ENCODE assay signal across 8 mouse cellular contexts in genomic region chr5:120619201-120619600, GRCm38 (mm10). TPM values are rescaled to one million over a fixed set of nuclear protein-coding genes. Genes with fewer than 3 reads are reported as not detected.
DNase-seq lines count a peak whose midpoint lies in the region; ATAC-seq and TF ChIP-seq lines count a peak whose summit lies in the region.

No protein-coding gene starts in this region.

- intact Hi-C loops in heart, postnatal 25 days (cut with DNase I) = loop anchor here (1.0 kb wide), 1 partner anchor 127 kb away; no protein-coding TSS in a partner anchor

- WGBS in intestine, embryonic 14.5 days = 20% methylated on average over 5 of the region's 5 CpGs
- WGBS in intestine, embryonic 15.5 days = 21% methylated on average over 5 of the region's 5 CpGs
- 22% methylated on average over 5 of the region's 5 CpGs for WGBS in limb, embryonic 14.5 days
- 19% methylated on average over 5 of the region's 5 CpGs for WGBS in spleen, adult 2 months

- TF ChIP-seq POLR2A in limb, embryonic 14.5 days (IDR thresholded peaks at IDR 0.05; ENCODE audit: borderline replicate concordance, extremely low read depth, insufficient read depth, insufficient read length) = no peak
- TF ChIP-seq POLR2A in spleen, adult 2 months (IDR thresholded peaks at IDR 0.05; ENCODE audit: low read depth, low read length) = no peak

- H3K4me3 ChIP-seq in intestine, embryonic 14.5 days (ENCODE audit: low read depth, low read length) = no peak overlapping the region
- no peak overlapping the region for H3K4me3 ChIP-seq in intestine, embryonic 15.5 days (replicated peaks)
- no peak overlapping the region for H3K4me3 ChIP-seq in G1E (ENCODE audit: low read depth, low read length)
- no peak overlapping the region for H3K4me3 ChIP-seq in limb, embryonic 14.5 days (replicated peaks; ENCODE audit: low read length)
- no peak overlapping the region for H3K4me3 ChIP-seq in spleen, adult 2 months (ENCODE audit: extremely low read depth, insufficient read depth, insufficient read length)

- no peak overlapping the region for H3K9ac ChIP-seq in intestine, embryonic 14.5 days (ENCODE audit: low read length)
- H3K9ac ChIP-seq in intestine, embryonic 15.5 days = no peak overlapping the region
- no peak overlapping the region for H3K9ac ChIP-seq in limb, embryonic 14.5 days (ENCODE audit: low read depth, low read length, severe bottlenecking)

- 0 out of 2 replicates have a peak, but pooled peaks cover 8% of the 10 kb centered on the region for H3K9me3 ChIP-seq in intestine, embryonic 14.5 days (ENCODE audit: control insufficient read depth, low read length)
- no peaks in the 10 kb centered on the region for H3K9me3 ChIP-seq in intestine, embryonic 15.5 days
- H3K9me3 ChIP-seq in G1E (replicated peaks) = peaks cover 5% of the 10 kb centered on the region
- peaks cover 3% of the 10 kb centered on the region; the same call in 1 of the 2 replicates for H3K9me3 ChIP-seq in limb, embryonic 14.5 days (ENCODE audit: control insufficient read depth, low read length)

- peak; percentile 97 for TF ChIP-seq CTCF in G1E (IDR thresholded peaks at IDR 0.05; ENCODE audit: low read depth, low read length)
- TF ChIP-seq CTCF in spleen, adult 2 months (IDR thresholded peaks at IDR 0.05; ENCODE audit: extremely low read depth, insufficient read depth, insufficient read length, insufficient replicate concordance) = peak; percentile 94; the same call in 1 of the 2 replicates

- DNase-seq in intestine, embryonic 14.5 days (ENCODE audit: low spot score) = peak; percentile 87
- DNase-seq in B cell, adult 2 months = peak; percentile 88 to 89
- DNase-seq in G1E (ENCODE audit: low spot score) = no peak
- DNase-seq in cerebellum, postnatal 25 days = peak; percentile 84 to 90
- DNase-seq in limb, embryonic 14.5 days (ENCODE audit: low spot score) = peak; percentile 33
- DNase-seq in spleen, adult 2 months (ENCODE audit: low read depth in 1 of 2, low spot score in 2 of 2) = peak; percentile 58 to 78
- no peak for DNase-seq in heart, postnatal 25 days (ENCODE audit: low spot score)

- peaks cover 82% of the 10 kb centered on the region for H3K36me3 ChIP-seq in intestine, embryonic 14.5 days (ENCODE audit: control insufficient read depth, insufficient read depth, low read length)
- H3K36me3 ChIP-seq in intestine, embryonic 15.5 days = peaks cover 56% of the 10 kb centered on the region
- H3K36me3 ChIP-seq in G1E (replicated peaks) = peaks cover 96% of the 10 kb centered on the region
- peaks cover 74% of the 10 kb centered on the region for H3K36me3 ChIP-seq in limb, embryonic 14.5 days (ENCODE audit: control insufficient read depth, insufficient read depth, low read length)
- H3K36me3 ChIP-seq in spleen, adult 2 months (ENCODE audit: control insufficient read depth, insufficient read depth, low read length) = peaks cover 52% of the 10 kb centered on the region

- no peak for ATAC-seq in intestine, embryonic 14.5 days (replicated peaks; ENCODE audit: low FRiP score, low TSS enrichment, low read depth)
- ATAC-seq in intestine, embryonic 15.5 days = no peak
- no peak for ATAC-seq in G1E (ENCODE audit: extremely low read depth, insufficient number of reproducible peaks, low FRiP score, poor library complexity, severe bottlenecking)
- no peak for ATAC-seq in limb, embryonic 14.5 days (ENCODE audit: low FRiP score, low read depth)

- H3K4me1 ChIP-seq in intestine, embryonic 14.5 days (replicated peaks; ENCODE audit: control insufficient read depth, insufficient read depth, low read length) = no peaks in the 10 kb centered on the region
- no peaks in the 10 kb centered on the region; the same call in 1 of the 2 replicates for H3K4me1 ChIP-seq in intestine, embryonic 15.5 days (replicated peaks)
- H3K4me1 ChIP-seq in G1E (ENCODE audit: insufficient read depth, low read depth, low read length) = peaks cover 52% of the 10 kb centered on the region
- H3K4me1 ChIP-seq in limb, embryonic 14.5 days (ENCODE audit: control insufficient read depth, insufficient read depth, low read length) = no peaks in the 10 kb centered on the region; the same call in 1 of the 2 replicates
- H3K4me1 ChIP-seq in spleen, adult 2 months (ENCODE audit: control insufficient read depth, insufficient read depth, insufficient read length) = peaks cover 15% of the 10 kb centered on the region; the same call in 1 of the 2 replicates

- H3K27me3 ChIP-seq in intestine, embryonic 14.5 days (replicated peaks; ENCODE audit: control insufficient read depth, insufficient read depth, low read length) = no peaks in the 10 kb centered on the region
- no peaks in the 10 kb centered on the region for H3K27me3 ChIP-seq in intestine, embryonic 15.5 days (replicated peaks)
- H3K27me3 ChIP-seq in G1E (ENCODE audit: insufficient read depth, low read length) = no peaks in the 10 kb centered on the region
- H3K27me3 ChIP-seq in limb, embryonic 14.5 days (ENCODE audit: control insufficient read depth, insufficient read depth, low read length) = no peaks in the 10 kb centered on the region
- H3K27me3 ChIP-seq in spleen, adult 2 months (ENCODE audit: control insufficient read depth, insufficient read depth, low read length) = no peaks in the 10 kb centered on the region

- H3K27ac ChIP-seq in intestine, embryonic 14.5 days (ENCODE audit: low read depth) = no peak overlapping the region
- no peak overlapping the region for H3K27ac ChIP-seq in intestine, embryonic 15.5 days
- no peak overlapping the region for H3K27ac ChIP-seq in limb, embryonic 14.5 days (replicated peaks; ENCODE audit: low read depth, low read length)
- H3K27ac ChIP-seq in spleen, adult 2 months (ENCODE audit: insufficient read depth, low read length) = no peak overlapping the region

- no peak overlapping the region for H3K4me2 ChIP-seq in intestine, embryonic 14.5 days (ENCODE audit: low read length)
- no peak overlapping the region for H3K4me2 ChIP-seq in intestine, embryonic 15.5 days (replicated peaks)
- no peak overlapping the region for H3K4me2 ChIP-seq in limb, embryonic 14.5 days (replicated peaks; ENCODE audit: low read depth, low read length, severe bottlenecking)

RNA-seq across cellular contexts. Expression of gene Ddx54, which starts 6.7 kb away (rescaled TPM):
- polyA plus RNA-seq in intestine, embryonic 14.5 days (2014; fragmentation: Nextera tagmentation; extraction: Ambion mirVana) = 39.3 and 41.0 TPM in 2 replicates
- 47.5 and 49.3 TPM in 2 replicates for polyA plus RNA-seq in intestine, embryonic 15.5 days (2015; fragmentation: Nextera tagmentation; extraction: Ambion mirVana)
- 16.5 and 24.3 TPM in 2 replicates for total RNA-seq in G1E (2014; fragmentation: Nextera tagmentation)
- total RNA-seq in G1E (2017) = 31.5 and 34.7 TPM in 2 replicates
- polyA plus RNA-seq in G1E (2012) = 103 and 110 TPM in 2 replicates
- polyA plus RNA-seq in limb, embryonic 14.5 days (2012; rRNA removed) = 36.1 and 42.1 TPM in 2 replicates
- 34.1 and 35.1 TPM in 2 replicates for polyA plus RNA-seq in limb, embryonic 14.5 days (2014; fragmentation: Nextera tagmentation; extraction: Ambion mirVana)
- polyA plus RNA-seq in spleen, adult 2 months (2012; rRNA removed) = 80.8 and 131 TPM in 2 replicates
- total RNA-seq in heart, postnatal 25 days (2021) = 10 to 100 TPM; 20.1 to 21.4 TPM

RNA-seq across cellular contexts. Expression of gene Rita1, which starts 6.8 kb away (rescaled TPM):
- 8.1 and 9.4 TPM in 2 replicates for polyA plus RNA-seq in intestine, embryonic 14.5 days (2014; fragmentation: Nextera tagmentation; extraction: Ambion mirVana)
- 10.6 and 11.4 TPM in 2 replicates for polyA plus RNA-seq in intestine, embryonic 15.5 days (2015; fragmentation: Nextera tagmentation; extraction: Ambion mirVana)
- total RNA-seq in G1E (2014; fragmentation: Nextera tagmentation) (8.4 and 10.5 TPM in 2 replicates), G1E (2017) (9.5 and 13.7 TPM in 2 replicates)
- polyA plus RNA-seq in G1E (2012) = 42.4 and 45.7 TPM in 2 replicates
- 25.4 TPM in 2 replicates for polyA plus RNA-seq in limb, embryonic 14.5 days (2012; rRNA removed)
- polyA plus RNA-seq in limb, embryonic 14.5 days (2014; fragmentation: Nextera tagmentation; extraction: Ambion mirVana) = 10.2 and 11.6 TPM in 2 replicates
- 8.0 and 8.8 TPM in 2 replicates for polyA plus RNA-seq in spleen, adult 2 months (2012; rRNA removed)
- 10 to 100 TPM; 15.4 to 18.7 TPM for total RNA-seq in heart, postnatal 25 days (2021)

RNA-seq across cellular contexts. Expression of gene Cfap73, which starts 14.8 kb away (rescaled TPM):
- polyA plus RNA-seq in intestine, embryonic 14.5 days (2014; fragmentation: Nextera tagmentation; extraction: Ambion mirVana) = not detected in 2 replicates
- polyA plus RNA-seq in intestine, embryonic 15.5 days (2015; fragmentation: Nextera tagmentation; extraction: Ambion mirVana) = not detected in 2 replicates
- total RNA-seq in G1E (2014; fragmentation: Nextera tagmentation) (not detected in 2 replicates), G1E (2017) (not detected in 2 replicates)
- polyA plus RNA-seq in G1E (2012) = not detected in 2 replicates
- polyA plus RNA-seq in limb, embryonic 14.5 days (2012; rRNA removed) = not detected in 2 replicates
- not detected in 2 replicates for polyA plus RNA-seq in limb, embryonic 14.5 days (2014; fragmentation: Nextera tagmentation; extraction: Ambion mirVana)
- polyA plus RNA-seq in spleen, adult 2 months (2012; rRNA removed) = not detected in 2 replicates
- total RNA-seq in heart, postnatal 25 days (2021) = not detected

RNA-seq across cellular contexts. Expression of gene Rasal1, which starts 29.4 kb away (rescaled TPM):
- 0.15 and 0.50 TPM in 2 replicates for polyA plus RNA-seq in intestine, embryonic 14.5 days (2014; fragmentation: Nextera tagmentation; extraction: Ambion mirVana)
- 0.49 and 1.0 TPM in 2 replicates for polyA plus RNA-seq in intestine, embryonic 15.5 days (2015; fragmentation: Nextera tagmentation; extraction: Ambion mirVana)
- total RNA-seq in G1E (2014; fragmentation: Nextera tagmentation) (5.6 and 13.2 TPM in 2 replicates), G1E (2017) (1.4 and 1.7 TPM in 2 replicates)
- polyA plus RNA-seq in G1E (2012) = 10.8 and 13.1 TPM in 2 replicates
- polyA plus RNA-seq in limb, embryonic 14.5 days (2012; rRNA removed) = 0.19 and 0.32 TPM in 2 replicates
- 0.17 and 1.0 TPM in 2 replicates for polyA plus RNA-seq in limb, embryonic 14.5 days (2014; fragmentation: Nextera tagmentation; extraction: Ambion mirVana)
- polyA plus RNA-seq in spleen, adult 2 months (2012; rRNA removed) = 14.9 and 18.9 TPM in 2 replicates
- not detected for total RNA-seq in heart, postnatal 25 days (2021)

RNA-seq across cellular contexts. Expression of gene Iqcd, which starts 30.4 kb away (rescaled TPM):
- 0.24 and 0.48 TPM in 2 replicates for polyA plus RNA-seq in intestine, embryonic 14.5 days (2014; fragmentation: Nextera tagmentation; extraction: Ambion mirVana)
- polyA plus RNA-seq in intestine, embryonic 15.5 days (2015; fragmentation: Nextera tagmentation; extraction: Ambion mirVana) = 0.28 and 0.40 TPM in 2 replicates
- total RNA-seq in G1E (2014; fragmentation: Nextera tagmentation) = not detected in 2 replicates
- 0.35 and 0.60 TPM in 2 replicates for total RNA-seq in G1E (2017)
- polyA plus RNA-seq in G1E (2012) = 1.2 and 1.5 TPM in 2 replicates
- 0.90 and 1.4 TPM in 2 replicates for polyA plus RNA-seq in limb, embryonic 14.5 days (2012; rRNA removed)
- 0.12 and 0.43 TPM in 2 replicates for polyA plus RNA-seq in limb, embryonic 14.5 days (2014; fragmentation: Nextera tagmentation; extraction: Ambion mirVana)
- 0.38 and 0.40 TPM in 2 replicates for polyA plus RNA-seq in spleen, adult 2 months (2012; rRNA removed)
- total RNA-seq in heart, postnatal 25 days (2021) = not detected

Comparison
In these comparisons a context has a peak if more than half of its experiments do, and no peak if none do; other contexts are left out.
1. DNase-seq: peak in intestine, embryonic 14.5 days (single experiment), B cell, adult 2 months (2 of 2), cerebellum, postnatal 25 days (2 of 2), limb, embryonic 14.5 days (single experiment) and spleen, adult 2 months (2 of 2); none in G1E (single experiment) and heart, postnatal 25 days (single experiment).